Mouse (Mus musculus) Muller cell, postnatal 12 days (primary cell): ENCODE data around the gene Ly86.

Source experiments
- DNase-seq: peaks from one replicate; pipeline ENCODE4 v3.0.0-alpha.2; 2015; ENCODE audit errors: inconsistent ontology term

Gene Ly86

GRCm38 (mm10) chr13:37432653-37433052 lies 87.6 kb downstream of the Ly86 start:
- no peak for DNase-seq

GRCm38 (mm10) chr13:37433142-37433541 lies 88.1 kb downstream of the Ly86 start:
- no peak for DNase-seq

GRCm38 (mm10) chr13:37433730-37434129 lies 88.7 kb downstream of the Ly86 start:
- no peak for DNase-seq

GRCm38 (mm10) chr13:37434137-37434772 lies 89.2 kb downstream of the Ly86 start:
- DNase-seq, result peak; percentile 78

- DNase-seq, result no peak
Measured at GRCm38 (mm10) chr13:37434841-37435240, 89.8 kb downstream of the Ly86 start.

- DNase-seq, result no peak
Measured at GRCm38 (mm10) chr13:37436267-37437013, 91.4 kb downstream of the Ly86 start.

GRCm38 (mm10) chr13:37438788-37439187 lies 93.8 kb downstream of the Ly86 start:
- no peak for DNase-seq

GRCm38 (mm10) chr13:37439477-37439876 lies 94.5 kb downstream of the Ly86 start:
- no peak for DNase-seq

- DNase-seq, result no peak
Measured at GRCm38 (mm10) chr13:37439941-37440340, 94.9 kb downstream of the Ly86 start.

- peak; percentile 41 for DNase-seq
Measured at GRCm38 (mm10) chr13:37440593-37441307, 95.7 kb downstream of the Ly86 start.

- no peak for DNase-seq
Measured at GRCm38 (mm10) chr13:37442058-37442457, 97.0 kb downstream of the Ly86 start.

- no peak for DNase-seq
Measured at GRCm38 (mm10) chr13:37442531-37442930, 97.5 kb downstream of the Ly86 start.

GRCm38 (mm10) chr13:37446699-37447258 lies 101.8 kb downstream of the Ly86 start:
- no peak for DNase-seq

GRCm38 (mm10) chr13:37451021-37451420 lies 106.0 kb downstream of the Ly86 start:
- DNase-seq, result no peak

- DNase-seq, result no peak
Measured at GRCm38 (mm10) chr13:37451471-37451870, 106.5 kb downstream of the Ly86 start.

GRCm38 (mm10) chr13:37452022-37452941 lies 107.3 kb downstream of the Ly86 start:
- peak; percentile 27 for DNase-seq

- DNase-seq, result peak; percentile 84
Measured at GRCm38 (mm10) chr13:37453203-37453602, 108.2 kb downstream of the Ly86 start.

- no peak for DNase-seq
Measured at GRCm38 (mm10) chr13:37454356-37454755, 109.3 kb downstream of the Ly86 start.

GRCm38 (mm10) chr13:37455561-37455960 lies 110.6 kb downstream of the Ly86 start:
- no peak for DNase-seq

GRCm38 (mm10) chr13:37457007-37457827 lies 112.2 kb downstream of the Ly86 start:
- DNase-seq, result peak; percentile 71
